Mouse (Mus musculus) liver, embryonic 14.5 days (tissue): ENCODE results near the gene Tifab.

Source experiments
- CTCF ChIP-seq: IDR thresholded peaks from 2 replicates; pipeline ENCODE4 v1.5.1; 2016; ENCODE audit warnings: antibody characterized with exemption, low read depth, control low read depth
- EP300 ChIP-seq: IDR thresholded peaks from 2 replicates; pipeline ENCODE4 v1.6.1; 2016; ENCODE audit warnings: antibody characterized with exemption, low read depth

DNA sequence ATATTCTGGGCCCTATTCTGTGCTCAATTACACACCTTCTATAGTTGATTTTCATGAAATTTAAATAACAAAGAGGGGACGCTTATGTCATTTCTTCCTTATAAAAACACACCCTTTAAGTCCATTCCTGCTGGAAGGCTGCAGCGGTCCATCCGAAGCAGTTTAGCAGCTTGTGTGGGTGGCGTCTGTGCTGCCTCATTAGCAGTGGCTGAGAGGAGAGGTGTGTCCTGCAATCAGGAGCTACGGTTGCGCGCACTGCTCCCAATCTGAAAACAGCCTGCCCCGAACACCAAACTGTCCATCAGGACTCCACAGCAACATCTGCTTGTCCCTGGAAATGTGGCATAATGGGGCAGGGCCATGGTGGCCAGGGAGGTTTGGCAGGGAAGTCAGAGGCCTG is 20.8 kb upstream of the Tifab start:
- no peak for TF ChIP-seq CTCF
- TF ChIP-seq EP300: no peak
